Mouse (Mus musculus) liver, embryonic 12.5 days (tissue): ENCODE data around the gene 1700030K09Rik. TPM values are rescaled to one million over a fixed set of nuclear protein-coding genes. Genes with fewer than 3 reads are reported as not detected.

Experiments
- ATAC-seq: fragments of 200-750 bp; cut with Nextera tagmentation; 2 replicates; pipeline ENCODE4 v1.8.0; 2017; ENCODE audit warnings: moderate number of reproducible peaks, mild to moderate bottlenecking, moderate library complexity
- H3K27ac ChIP-seq: fragments of 300-500 bp; sonication (generic); 2 replicates; pipeline ENCODE4 v1.5.1; 2016; ENCODE audit warnings: mild to moderate bottlenecking
- H3K27me3 ChIP-seq: fragments of 300-500 bp; sonication (generic); replicated peaks from 2 replicates; pipeline ENCODE4 v1.6.1; 2016; ENCODE audit warnings: mild to moderate bottlenecking, moderate library complexity
- H3K36me3 ChIP-seq: fragments of 300-500 bp; sonication (generic); 2 replicates; pipeline ENCODE4 v1.6.1; 2016; ENCODE audit warnings: mild to moderate bottlenecking, moderate library complexity
- H3K4me1 ChIP-seq: fragments of 300-500 bp; sonication (generic); 2 replicates; pipeline ENCODE4 v1.6.1; 2016
- H3K4me2 ChIP-seq: fragments of 300-500 bp; sonication (generic); 2 replicates; pipeline ENCODE4 v1.6.1; 2016; ENCODE audit warnings: mild to moderate bottlenecking, moderate library complexity
- H3K4me3 ChIP-seq: fragments of 300-500 bp; sonication (generic); 2 replicates; pipeline ENCODE4 v1.5.1; 2016; ENCODE audit warnings: mild to moderate bottlenecking, moderate library complexity
- H3K9ac ChIP-seq: fragments of 300-500 bp; sonication (generic); 2 replicates; pipeline ENCODE4 v1.6.1; 2016; ENCODE audit warnings: mild to moderate bottlenecking, moderate library complexity
- H3K9me3 ChIP-seq: fragments of 300-500 bp; sonication (generic); replicated peaks from 2 replicates; pipeline ENCODE4 v1.6.1; 2016; ENCODE audit warnings: mild to moderate bottlenecking, moderate library complexity
- WGBS: fragments of 180-500 bp; shearing (Covaris S2); methylation state at CpG from one replicate; pipeline ENCODE4 v1.1.7; 2016; ENCODE audit not compliant: insufficient replicate concordance; 5-methylcytosine and 5-hydroxymethylcytosine counted together
- microRNA-seq: library from miRNA; unstranded; fragments of <30 nt; microRNA quantifications from one replicate; pipeline ENCODE4, GENCODE M21; 2017
- polyA plus RNA-seq: library from polyadenylated mRNA; unstranded; fragments of >200 nt; fragmentation: Nextera tagmentation; extraction: Ambion mirVana; gene quantifications from 2 replicates; pipeline ENCODE4 v1.2.1, GENCODE M21; 2016

The 1700030K09Rik gene
- polyA plus RNA-seq, 1 experiment from 2014 or later, result 7.7 TPM

DNA sequence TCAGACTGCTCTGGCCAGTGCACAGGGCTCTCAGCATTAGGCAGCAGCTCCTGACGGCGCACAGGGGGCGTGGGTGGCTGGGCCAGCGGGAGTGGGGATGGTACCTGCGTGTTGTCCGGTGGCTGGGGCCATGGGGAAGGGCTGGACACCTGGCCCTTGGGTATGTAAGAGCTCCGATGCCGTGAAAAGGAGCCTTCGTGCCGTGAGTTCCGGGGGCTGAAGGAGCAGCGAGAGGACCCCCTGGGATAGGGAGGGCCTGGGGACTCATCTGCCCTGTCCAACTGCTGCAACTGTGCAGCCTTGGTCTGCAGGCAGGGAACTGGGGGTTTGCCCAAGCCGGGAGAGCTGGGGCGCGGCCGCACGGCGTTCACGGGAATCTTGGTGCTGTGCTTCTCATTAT, 52.5 kb downstream of the 1700030K09Rik start:
- peaks cover 52% of the 10 kb centered on the region for H3K4me1 ChIP-seq
- ATAC-seq, result no peak

GRCm38 (mm10) chr8:72497911-72498310, 54.2 kb downstream of the 1700030K09Rik start:
- Histone ChIP-seq H3K27ac (no peak overlapping the region), H3K27me3 (no peaks in the 10 kb centered on the region), H3K4me2 (no peak overlapping the region), H3K9ac (no peak overlapping the region), H3K36me3 (peaks cover 64% of the 10 kb centered on the region), H3K9me3 (no peaks in the 10 kb centered on the region), H3K4me3 (no peak overlapping the region), H3K4me1 (peaks cover 53% of the 10 kb centered on the region)
- ATAC-seq, result no peak
- WGBS, result 81% methylated on average over 1 of the region's 1 CpGs

More for the DNA sequence above, 52.5 kb downstream of the 1700030K09Rik start:
- H3K36me3 ChIP-seq, result peaks cover 56% of the 10 kb centered on the region
- no peak overlapping the region for H3K27ac ChIP-seq
- no peak overlapping the region for H3K9ac ChIP-seq
- no peak overlapping the region for H3K4me3 ChIP-seq
- no peaks in the 10 kb centered on the region for H3K9me3 ChIP-seq
- WGBS, result 82% methylated on average over 19 of the region's 19 CpGs
- H3K27me3 ChIP-seq, result no peaks in the 10 kb centered on the region
- H3K4me2 ChIP-seq, result no peak overlapping the region

- H3K4me1 ChIP-seq, result peaks cover 51% of the 10 kb centered on the region
Measured at GRCm38 (mm10) chr8:72498527-72498926, 54.8 kb downstream of the 1700030K09Rik start.

DNA sequence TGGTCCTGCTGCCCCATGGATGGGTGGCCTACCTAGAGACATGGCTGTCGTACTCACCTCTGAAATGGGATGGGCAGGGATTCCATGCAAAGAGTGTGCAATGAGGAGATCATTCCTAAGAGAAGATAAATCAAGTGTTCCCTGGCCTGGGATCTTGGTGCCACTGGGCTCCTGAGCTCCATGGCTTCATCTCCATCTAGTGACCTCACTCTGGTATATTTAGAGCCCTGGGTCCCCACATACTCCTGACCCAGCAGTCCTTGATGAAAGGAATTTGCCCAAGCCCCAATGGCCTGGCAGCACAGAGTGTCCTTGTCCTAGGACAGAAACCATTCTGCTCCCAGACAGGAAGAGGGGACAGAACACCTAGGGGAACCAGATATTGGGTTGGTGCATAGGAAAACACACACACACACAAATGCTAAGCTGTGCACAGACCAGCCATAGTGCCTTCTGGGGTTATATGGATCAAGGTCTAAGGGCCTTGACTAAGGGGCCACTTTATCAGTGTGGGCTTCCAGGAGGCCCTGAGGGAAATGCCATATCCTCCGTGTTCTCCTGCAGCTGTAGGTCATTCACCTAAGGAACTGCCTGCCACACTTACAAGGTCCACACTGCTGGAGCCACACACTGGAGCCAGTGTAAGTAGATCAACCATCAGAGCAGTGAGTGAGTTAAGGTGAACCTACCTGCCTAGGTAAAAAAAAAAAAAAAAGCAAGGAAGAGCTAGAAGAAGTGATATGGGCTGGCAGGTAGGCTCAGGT, 56.0 kb downstream of the 1700030K09Rik start:
- H3K36me3 ChIP-seq, result peaks cover 62% of the 10 kb centered on the region
- no peaks in the 10 kb centered on the region for H3K27me3 ChIP-seq
- no peak for ATAC-seq
- H3K9ac ChIP-seq, result no peak overlapping the region
- no peaks in the 10 kb centered on the region for H3K9me3 ChIP-seq
- no peak overlapping the region for H3K4me3 ChIP-seq
- no peak overlapping the region for H3K4me2 ChIP-seq
- no peak overlapping the region for H3K27ac ChIP-seq
- peaks cover 55% of the 10 kb centered on the region for H3K4me1 ChIP-seq
- 75% methylated on average over 2 of the region's 2 CpGs for WGBS

More at GRCm38 (mm10) chr8:72498527-72498926, 54.8 kb downstream of the 1700030K09Rik start:
- ATAC-seq, result peak; percentile 42; the same call in 1 of the 2 replicates
- WGBS, result 43% methylated on average over 4 of the region's 4 CpGs
- Histone ChIP-seq H3K27ac (0 out of 2 replicates have a peak overlapping the region, but pooled peaks have one; percentile 23), H3K9me3 (no peaks in the 10 kb centered on the region), H3K27me3 (no peaks in the 10 kb centered on the region), H3K4me3 (no peak overlapping the region), H3K9ac (no peak overlapping the region), H3K36me3 (peaks cover 67% of the 10 kb centered on the region), H3K4me2 (no peak overlapping the region)

DNA sequence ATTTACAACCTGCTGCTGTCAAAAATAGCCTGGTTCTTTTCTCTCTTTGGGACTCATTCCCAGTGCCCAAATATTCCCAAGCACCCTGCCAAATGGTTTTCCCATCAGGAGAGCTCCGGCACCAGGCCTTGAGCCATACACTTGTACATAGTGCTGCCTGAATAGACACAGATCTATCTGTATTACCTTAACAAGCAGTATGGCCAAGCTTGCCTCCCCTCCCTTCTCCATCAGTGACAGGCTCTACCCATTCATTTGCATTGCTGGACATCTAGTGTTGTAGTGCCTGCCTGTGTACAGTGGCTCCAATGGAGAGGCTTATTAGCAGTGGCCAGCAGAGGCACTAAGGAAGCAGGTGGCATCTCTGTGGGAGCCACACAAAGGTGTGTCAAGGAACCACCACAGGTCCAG, 56.8 kb downstream of the 1700030K09Rik start:
- H3K9ac ChIP-seq, result no peak overlapping the region
- no peaks in the 10 kb centered on the region for H3K9me3 ChIP-seq
- ATAC-seq, result no peak
- no peak overlapping the region for H3K27ac ChIP-seq
- H3K4me3 ChIP-seq, result no peak overlapping the region
- H3K4me1 ChIP-seq, result peaks cover 63% of the 10 kb centered on the region
- H3K27me3 ChIP-seq, result no peaks in the 10 kb centered on the region
- WGBS, result 78% methylated on average over 1 of the region's 1 CpGs
- peaks cover 55% of the 10 kb centered on the region for H3K36me3 ChIP-seq
- H3K4me2 ChIP-seq, result no peak overlapping the region

- Histone ChIP-seq H3K4me1 (peaks cover 74% of the 10 kb centered on the region), H3K27me3 (no peaks in the 10 kb centered on the region), H3K9me3 (no peaks in the 10 kb centered on the region), H3K4me3 (no peak overlapping the region), H3K9ac (0 out of 2 replicates have a peak overlapping the region, but pooled peaks have one; percentile 14), H3K27ac (no peak overlapping the region), H3K4me2 (no peak overlapping the region), H3K36me3 (peaks cover 25% of the 10 kb centered on the region)
- no peak for ATAC-seq
Measured at GRCm38 (mm10) chr8:72504137-72504536, 60.5 kb downstream of the 1700030K09Rik start.

- H3K4me1 ChIP-seq, result peaks cover 75% of the 10 kb centered on the region
- no peaks in the 10 kb centered on the region for H3K9me3 ChIP-seq
- H3K27ac ChIP-seq, result 0 out of 2 replicates have a peak overlapping the region, but pooled peaks have one; percentile 7
- H3K36me3 ChIP-seq, result peaks cover 18% of the 10 kb centered on the region
- ATAC-seq, result peak; percentile 53; the same call in 1 of the 2 replicates
- H3K4me2 ChIP-seq, result peak overlapping the region; percentile 19; the same call in 1 of the 2 replicates
- H3K27me3 ChIP-seq, result no peaks in the 10 kb centered on the region
- H3K4me3 ChIP-seq, result no peak overlapping the region
- peak overlapping the region; percentile 14; the same call in 1 of the 2 replicates for H3K9ac ChIP-seq
Measured at GRCm38 (mm10) chr8:72504637-72505314, 61.1 kb downstream of the 1700030K09Rik start.

GRCm38 (mm10) chr8:72507505-72507904, 63.8 kb downstream of the 1700030K09Rik start:
- no peak overlapping the region for H3K9ac ChIP-seq
- peaks cover 66% of the 10 kb centered on the region for H3K4me1 ChIP-seq
- H3K4me2 ChIP-seq, result no peak overlapping the region
- no peak overlapping the region for H3K4me3 ChIP-seq
- H3K27me3 ChIP-seq, result no peaks in the 10 kb centered on the region
- peaks cover 13% of the 10 kb centered on the region for H3K36me3 ChIP-seq
- ATAC-seq, result no peak
- H3K27ac ChIP-seq, result no peak overlapping the region
- H3K9me3 ChIP-seq, result no peaks in the 10 kb centered on the region
- WGBS, result 79% methylated on average over 1 of the region's 1 CpGs

Small RNA genes within 50 kb of the gene (microRNA-seq; reads per million reads assigned to microRNA genes)
- 2.8 reads per million for gene Mir7068

Other genes starting within 250 kb of the 1700030K09Rik start
- gene Cib3, start 231.0 kb upstream of the 1700030K09Rik start, polyA plus RNA-seq, result not detected in 2 replicates
- not detected in 2 replicates for gene Gm11034, start 230.2 kb upstream of the 1700030K09Rik start, polyA plus RNA-seq
- gene Fam32a, start 224.2 kb upstream of the 1700030K09Rik start, polyA plus RNA-seq, result 42.7 and 43.0 TPM in 2 replicates
- 80.9 and 85.0 TPM in 2 replicates for gene Ap1m1, start 203.9 kb upstream of the 1700030K09Rik start, polyA plus RNA-seq
- gene Gm10282, start 138.6 kb upstream of the 1700030K09Rik start, polyA plus RNA-seq, result 10.1 and 10.3 TPM in 2 replicates
- 5.7 and 6.0 TPM in 2 replicates for gene Klf2, start 124.8 kb upstream of the 1700030K09Rik start, polyA plus RNA-seq
- gene Eps15l1, start 22.4 kb upstream of the 1700030K09Rik start, polyA plus RNA-seq, result 28.9 and 29.8 TPM in 2 replicates
- 1.0 and 1.1 TPM in 2 replicates for gene Calr3, start within 50 bp of the 1700030K09Rik start, polyA plus RNA-seq
- gene Cherp, start 31.3 kb downstream of the 1700030K09Rik start, polyA plus RNA-seq, result 41.6 and 45.0 TPM in 2 replicates
- gene Slc35e1, start 48.7 kb downstream of the 1700030K09Rik start, polyA plus RNA-seq, result 17.1 and 17.7 TPM in 2 replicates
- gene Med26, start 104.4 kb downstream of the 1700030K09Rik start, polyA plus RNA-seq, result 11.3 and 11.6 TPM in 2 replicates
- gene Smim7, start 127.2 kb downstream of the 1700030K09Rik start, polyA plus RNA-seq, result 55.1 and 57.8 TPM in 2 replicates
- gene Tmem38a, start 128.2 kb downstream of the 1700030K09Rik start, polyA plus RNA-seq, result 2.5 TPM in 2 replicates
- gene Nwd1, start 202.8 kb downstream of the 1700030K09Rik start, polyA plus RNA-seq, result 0.01 TPM in 1 of 2 replicates, not detected in the other